Mouse (Mus musculus) intestine, postnatal 0 days (tissue): ENCODE measurements around the gene Itgb1. TPM values are rescaled to one million over a fixed set of nuclear protein-coding genes. Genes with fewer than 3 reads are reported as not detected.

Source experiments
- ATAC-seq: fragments of 200-750 bp; cut with Nextera tagmentation; 2 replicates; pipeline ENCODE4 v1.8.0; 2017; ENCODE audit warnings: mild to moderate bottlenecking, moderate TSS enrichment, moderate library complexity
- H3K27ac ChIP-seq: fragments of 300-500 bp; sonication (generic); 2 replicates; pipeline ENCODE4 v1.5.1; 2014; ENCODE audit warnings: mild to moderate bottlenecking, low read depth, low read length, moderate library complexity
- H3K27me3 ChIP-seq: fragments of 300-500 bp; sonication (generic); replicated peaks from 2 replicates; pipeline ENCODE4 v1.6.1; 2014; ENCODE audit warnings: low read length, mixed read lengths; ENCODE audit not compliant: control insufficient read depth, insufficient read depth
- H3K36me3 ChIP-seq: fragments of 300-500 bp; sonication (generic); 2 replicates; pipeline ENCODE4 v1.6.1; 2014; ENCODE audit warnings: mild to moderate bottlenecking, moderate library complexity; ENCODE audit not compliant: control insufficient read depth, insufficient read depth
- H3K4me1 ChIP-seq: fragments of 300-500 bp; sonication (generic); replicated peaks from 2 replicates; pipeline ENCODE4 v1.6.1; 2014; ENCODE audit warnings: antibody characterized with exemption, low read length, mixed read lengths; ENCODE audit not compliant: control insufficient read depth, insufficient read depth
- H3K4me2 ChIP-seq: fragments of 300-500 bp; sonication (generic); replicated peaks from 2 replicates; pipeline ENCODE4 v1.6.1; 2014; ENCODE audit warnings: low read depth, mild to moderate bottlenecking, moderate library complexity
- H3K4me3 ChIP-seq: fragments of 300-500 bp; sonication (generic); 2 replicates; pipeline ENCODE4 v1.5.1; 2014; ENCODE audit warnings: low read depth, low read length
- H3K9ac ChIP-seq: fragments of 300-500 bp; sonication (generic); 2 replicates; pipeline ENCODE4 v1.6.1; 2014; ENCODE audit warnings: mild to moderate bottlenecking, low read depth, low read length
- H3K9me3 ChIP-seq: fragments of 300-500 bp; sonication (generic); 2 replicates; pipeline ENCODE4 v1.6.1; 2016; ENCODE audit warnings: mixed run types; ENCODE audit not compliant: control insufficient read depth
- CTCF ChIP-seq: sonication (generic); IDR thresholded peaks from 2 replicates; pipeline ENCODE4 v1.5.1; 2016; ENCODE audit warnings: low read depth, mild to moderate bottlenecking, control low read depth, antibody characterized with exemption, moderate library complexity
- whole genome bisulfite sequencing: fragments of 180-500 bp; shearing (Covaris S2); extraction: QIAGEN DNeasy Blood & Tissue Kit; methylation state at CpG from one replicate; pipeline ENCODE4 v1.1.7; 2014; 5-methylcytosine and 5-hydroxymethylcytosine counted together
- polyA plus RNA-seq: library from polyadenylated mRNA; unstranded; fragments of >200 nt; fragmentation: Nextera tagmentation; extraction: Ambion mirVana; gene quantifications from 2 replicates; pipeline ENCODE4 v1.2.1, GENCODE M21; 2015

The Itgb1 gene
- polyA plus RNA-seq, 1 experiment from 2014 or later: 188 TPM

GRCm38 (mm10) chr8:128696701-128697397 lies 11.4 kb downstream of the Itgb1 start:
- H3K27me3 ChIP-seq: no peaks in the 10 kb centered on the region
- H3K9me3 ChIP-seq: no peaks in the 10 kb centered on the region
- 94% methylated on average over 1 of the region's 1 CpGs for WGBS
- no peak for TF ChIP-seq CTCF
- ATAC-seq: no peak
- 0 out of 2 replicates have a peak, but pooled peaks cover 9% of the 10 kb centered on the region for H3K4me1 ChIP-seq
- H3K4me3 ChIP-seq: no peak overlapping the region
- no peak overlapping the region for H3K9ac ChIP-seq
- no peak overlapping the region for H3K27ac ChIP-seq
- H3K4me2 ChIP-seq: no peak overlapping the region
- no peaks in the 10 kb centered on the region for H3K36me3 ChIP-seq

- no peak overlapping the region for H3K9ac ChIP-seq
- ATAC-seq: no peak
- 0 out of 2 replicates have a peak, but pooled peaks cover 9% of the 10 kb centered on the region for H3K4me1 ChIP-seq
- no peaks in the 10 kb centered on the region for H3K36me3 ChIP-seq
- no peak for TF ChIP-seq CTCF
- H3K27me3 ChIP-seq: no peaks in the 10 kb centered on the region
- no peaks in the 10 kb centered on the region for H3K9me3 ChIP-seq
- no peak overlapping the region for H3K4me3 ChIP-seq
- WGBS: 34% methylated on average over 3 of the region's 3 CpGs
- no peak overlapping the region for H3K4me2 ChIP-seq
- no peak overlapping the region for H3K27ac ChIP-seq
These were observed 12.5 kb downstream of the Itgb1 start for GRCm38 (mm10) chr8:128697945-128698344.

- Histone ChIP-seq H3K4me3 (no peak overlapping the region), H3K27ac (no peak overlapping the region), H3K4me2 (no peak overlapping the region), H3K27me3 (no peaks in the 10 kb centered on the region), H3K36me3 (0 out of 2 replicates have a peak, but pooled peaks cover 6% of the 10 kb centered on the region), H3K9me3 (no peaks in the 10 kb centered on the region), H3K4me1 (no peaks in the 10 kb centered on the region), H3K9ac (no peak overlapping the region)
- WGBS: 85% methylated on average over 1 of the region's 1 CpGs
- no peak for TF ChIP-seq CTCF
- ATAC-seq: no peak
These were observed 18.9 kb downstream of the Itgb1 start for GRCm38 (mm10) chr8:128704376-128704775.

- no peak overlapping the region for H3K27ac ChIP-seq
- H3K36me3 ChIP-seq: 0 out of 2 replicates have a peak, but pooled peaks cover 6% of the 10 kb centered on the region
- ATAC-seq: no peak
- H3K9ac ChIP-seq: no peak overlapping the region
- no peaks in the 10 kb centered on the region for H3K27me3 ChIP-seq
- TF ChIP-seq CTCF: no peak
- H3K4me3 ChIP-seq: no peak overlapping the region
- H3K4me1 ChIP-seq: no peaks in the 10 kb centered on the region
- H3K9me3 ChIP-seq: no peaks in the 10 kb centered on the region
- WGBS: 83% methylated on average over 2 of the region's 2 CpGs
- no peak overlapping the region for H3K4me2 ChIP-seq
These were observed 19.4 kb downstream of the Itgb1 start for GRCm38 (mm10) chr8:128704836-128705235.

GRCm38 (mm10) chr8:128709261-128709660 lies 23.8 kb downstream of the Itgb1 start:
- H3K27me3 ChIP-seq: no peaks in the 10 kb centered on the region
- no peaks in the 10 kb centered on the region for H3K9me3 ChIP-seq
- peaks cover 40% of the 10 kb centered on the region for H3K36me3 ChIP-seq
- no peaks in the 10 kb centered on the region for H3K4me1 ChIP-seq
- H3K27ac ChIP-seq: no peak overlapping the region
- peak; percentile 92 for TF ChIP-seq CTCF
- ATAC-seq: peak; percentile 59; the same call in 1 of the 2 replicates
- no peak overlapping the region for H3K4me2 ChIP-seq
- H3K9ac ChIP-seq: no peak overlapping the region
- 57% methylated on average over 3 of the region's 3 CpGs for WGBS
- no peak overlapping the region for H3K4me3 ChIP-seq

GRCm38 (mm10) chr8:128716184-128716583 lies 30.7 kb downstream of the Itgb1 start:
- TF ChIP-seq CTCF: no peak
- no peak overlapping the region for H3K4me3 ChIP-seq
- H3K4me2 ChIP-seq: no peak overlapping the region
- peaks cover 64% of the 10 kb centered on the region for H3K36me3 ChIP-seq
- no peaks in the 10 kb centered on the region for H3K27me3 ChIP-seq
- no peak overlapping the region for H3K9ac ChIP-seq
- H3K4me1 ChIP-seq: no peaks in the 10 kb centered on the region
- ATAC-seq: no peak
- no peak overlapping the region for H3K27ac ChIP-seq
- H3K9me3 ChIP-seq: no peaks in the 10 kb centered on the region
